Mouse (Mus musculus) heart, adult 2 months (tissue): ENCODE results near the gene Ninj2.

ENCODE experiments used
- CTCF ChIP-seq: fragments of 200-600 bp; IDR thresholded peaks from 2 replicates; pipeline ENCODE4 v1.8.1; 2022; ENCODE audit warnings: antibody characterized with exemption, mild to moderate bottlenecking, moderate library complexity
- POLR2A ChIP-seq: fragments of 200-500 bp; IDR thresholded peaks from 2 replicates; pipeline ENCODE4 v1.6.1; 2011; ENCODE audit warnings: mild to moderate bottlenecking, low read depth, low read length, control low read depth; ENCODE audit not compliant: insufficient read depth

DNA sequence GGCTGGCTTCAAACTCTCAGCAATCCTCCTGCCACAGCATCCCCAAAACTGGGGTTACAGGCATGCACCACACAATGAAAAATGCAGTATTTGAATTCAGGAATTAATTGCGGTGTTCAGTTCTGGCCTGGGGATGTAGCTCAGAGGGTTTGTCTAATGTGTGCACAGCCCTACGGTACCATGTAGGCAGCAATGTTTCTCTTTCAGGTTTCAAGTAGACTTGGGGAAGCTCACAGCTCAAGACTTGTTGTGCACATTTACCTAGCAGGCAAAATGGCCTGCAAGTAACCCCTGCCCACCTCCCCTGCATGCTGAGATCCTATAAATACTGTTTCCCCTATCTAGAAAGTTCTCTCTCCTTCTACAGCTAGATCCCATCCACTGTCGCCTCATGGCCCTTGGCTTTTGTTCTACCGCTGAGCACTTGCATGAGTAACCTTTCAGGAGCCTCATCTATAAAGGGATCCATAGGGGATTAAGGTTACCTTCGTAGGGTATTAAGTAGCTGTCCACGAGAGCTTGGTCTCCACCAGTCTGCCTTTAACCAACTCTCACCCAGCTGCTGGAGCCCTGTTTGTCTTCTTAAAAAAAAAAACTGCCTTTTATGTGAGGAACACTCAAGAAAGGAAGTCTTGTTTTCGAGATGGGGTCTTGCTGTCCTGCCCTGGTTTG is 17.7 kb downstream of the Ninj2 start:
- TF ChIP-seq CTCF (no peak), POLR2A (no peak)
